Mouse (Mus musculus): ENCODE measurements around the gene Ccdc85c.

- TF ChIP-seq CTCF (IDR thresholded peaks at IDR 0.05; ENCODE audit: borderline replicate concordance, control insufficient read depth, extremely low read depth, insufficient read depth, low read length, poor library complexity) (no peak), POLR2A (IDR thresholded peaks at IDR 0.05; ENCODE audit: control insufficient read depth, extremely low read depth, insufficient read depth, low read length, poor library complexity) (no peak)
Observed at GRCm38 (mm10) chr12:108238395-108239035, 36.7 kb downstream of the Ccdc85c start.

Measured in thymus, adult 2 months (tissue).